8 mouse cellular contexts compared by ENCODE assay signal in the genomic region with DNA sequence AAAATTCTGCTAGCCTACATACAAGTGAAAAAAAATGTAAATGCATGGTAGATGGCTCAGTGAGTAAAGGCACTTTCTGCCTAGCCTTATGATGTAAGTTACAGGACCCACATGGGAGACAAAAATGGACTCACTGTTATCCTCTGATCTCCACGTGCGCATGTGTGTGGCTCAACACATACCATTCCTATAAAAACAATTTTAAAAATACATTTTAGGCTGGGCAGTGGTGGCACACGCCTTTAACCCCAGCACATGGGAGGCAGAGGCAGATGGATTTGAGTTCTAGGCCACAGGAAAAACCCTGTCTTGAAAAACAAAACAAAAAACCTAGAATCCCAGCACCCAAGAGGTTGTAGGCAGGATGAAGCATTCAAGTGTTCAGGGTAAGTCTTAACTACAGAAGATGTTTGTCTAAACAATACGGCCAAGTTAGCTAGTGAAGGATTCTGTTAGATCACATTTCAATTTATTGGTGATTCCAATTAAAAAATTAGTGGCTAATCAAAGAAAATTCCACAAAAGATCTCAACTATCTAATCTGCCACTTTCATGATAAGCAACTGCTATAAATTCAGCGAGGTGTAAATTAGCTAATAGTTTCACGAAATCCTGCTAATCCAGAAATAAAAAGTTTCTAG. TPM values are rescaled to one million over a fixed set of nuclear protein-coding genes. Genes with fewer than 3 reads are reported as not detected.
A peak's percentile ranks its signal among the peaks of the same experiment; 100 is the strongest.
DNase-seq lines count a peak whose midpoint lies in the region; ATAC-seq and TF ChIP-seq lines count a peak whose summit lies in the region.

No protein-coding gene starts in this region.

- intact Hi-C loops in heart, postnatal 14 days (cut with DNase I): loop anchor here (5.0 to 10.0 kb wide), 3 partner anchors 86 to 344 kb away; partner anchors contain the start of gene Als2cl

- DNase-seq in heart, postnatal 14 days: no peak
- DNase-seq in brain, embryonic 14.5 days (ENCODE audit: low read depth): peak; percentile 25
- DNase-seq in layer of hippocampus, postnatal 14 days (ENCODE audit: low spot score in 2 of 2): no peak
- no peak for DNase-seq in adrenal gland, adult 2 months
- no peak for DNase-seq in ovary, adult 18-20 months (ENCODE audit: low spot score)

- TF ChIP-seq CTCF in brain, embryonic 14.5 days (IDR thresholded peaks at IDR 0.05; ENCODE audit: borderline replicate concordance, extremely low read depth, insufficient read depth, insufficient read length): no peak

- H3K4me3 ChIP-seq in heart, embryonic 12.5 days: peak overlapping the region; percentile 80
- H3K4me3 ChIP-seq in hindbrain, embryonic 12.5 days: peak overlapping the region; percentile 97
- H3K4me3 ChIP-seq in midbrain, embryonic 16.5 days (ENCODE audit: low read depth, low read length): peak overlapping the region; percentile 81

- peak overlapping the region; percentile 99 for H3K27ac ChIP-seq in heart, embryonic 12.5 days (ENCODE audit: poor library complexity, severe bottlenecking)
- peak overlapping the region; percentile 100 for H3K27ac ChIP-seq in hindbrain, embryonic 12.5 days
- peak overlapping the region; percentile 99; the same call in 1 of the 2 replicates for H3K27ac ChIP-seq in midbrain, embryonic 16.5 days (ENCODE audit: low read length)

- TF ChIP-seq POLR2A in brain, embryonic 14.5 days (IDR thresholded peaks at IDR 0.05; ENCODE audit: borderline replicate concordance, extremely low read depth, insufficient read depth, insufficient read length, poor library complexity, severe bottlenecking): no peak

- no peak for ATAC-seq in heart, embryonic 12.5 days (ENCODE audit: insufficient number of reproducible peaks, low FRiP score)
- no peak for ATAC-seq in hindbrain, embryonic 12.5 days (ENCODE audit: low FRiP score)
- ATAC-seq in midbrain, embryonic 16.5 days: no peak

- peak overlapping the region; percentile 74 for H3K4me2 ChIP-seq in heart, embryonic 12.5 days
- peak overlapping the region; percentile 52 for H3K4me2 ChIP-seq in hindbrain, embryonic 12.5 days (replicated peaks)
- H3K4me2 ChIP-seq in midbrain, embryonic 16.5 days (ENCODE audit: low read length): peak overlapping the region; percentile 60

- no peaks in the 10 kb centered on the region for H3K9me3 ChIP-seq in heart, embryonic 12.5 days (replicated peaks)
- H3K9me3 ChIP-seq in hindbrain, embryonic 12.5 days (replicated peaks): no peaks in the 10 kb centered on the region
- no peaks in the 10 kb centered on the region for H3K9me3 ChIP-seq in midbrain, embryonic 16.5 days (replicated peaks; ENCODE audit: control insufficient read depth, low read length, poor library complexity, severe bottlenecking)

- H3K27me3 ChIP-seq in heart, embryonic 12.5 days (replicated peaks): no peaks in the 10 kb centered on the region
- no peaks in the 10 kb centered on the region for H3K27me3 ChIP-seq in hindbrain, embryonic 12.5 days
- no peaks in the 10 kb centered on the region for H3K27me3 ChIP-seq in midbrain, embryonic 16.5 days (ENCODE audit: control insufficient read depth, insufficient read depth, low read depth, low read length)

- H3K9ac ChIP-seq in heart, embryonic 12.5 days: no peak overlapping the region
- peak overlapping the region; percentile 91; the same call in 1 of the 2 replicates for H3K9ac ChIP-seq in hindbrain, embryonic 12.5 days
- H3K9ac ChIP-seq in midbrain, embryonic 16.5 days (ENCODE audit: low read depth, low read length): peak overlapping the region; percentile 45; the same call in 1 of the 2 replicates

- H3K4me1 ChIP-seq in heart, embryonic 12.5 days (replicated peaks): peaks cover 22% of the 10 kb centered on the region
- H3K4me1 ChIP-seq in hindbrain, embryonic 12.5 days: peaks cover 26% of the 10 kb centered on the region
- H3K4me1 ChIP-seq in midbrain, embryonic 16.5 days (ENCODE audit: control insufficient read depth, insufficient read depth, low read length): peaks cover 33% of the 10 kb centered on the region

- no peaks in the 10 kb centered on the region; the same call in 1 of the 2 replicates for H3K36me3 ChIP-seq in heart, embryonic 12.5 days
- no peaks in the 10 kb centered on the region for H3K36me3 ChIP-seq in hindbrain, embryonic 12.5 days
- no peaks in the 10 kb centered on the region for H3K36me3 ChIP-seq in midbrain, embryonic 16.5 days (ENCODE audit: control insufficient read depth, insufficient read depth, low read length)

- 27% methylated on average over 6 of the region's 6 CpGs for WGBS in heart, embryonic 12.5 days
- 31% methylated on average over 6 of the region's 6 CpGs for WGBS in hindbrain, embryonic 12.5 days
- WGBS in midbrain, embryonic 16.5 days: 25% methylated on average over 6 of the region's 6 CpGs

RNA-seq across cellular contexts. Expression of gene Setd2, which starts 1.1 kb away (rescaled TPM):
- polyA plus RNA-seq in heart, embryonic 12.5 days (2016; fragmentation: Nextera tagmentation; extraction: Ambion mirVana): 26.4 and 28.5 TPM in 2 replicates
- total RNA-seq in heart, postnatal 14 days (2021): 10 to 100 TPM; 51.3 to 54.2 TPM
- polyA plus RNA-seq in brain, embryonic 14.5 days (2012; rRNA removed): 83.3 and 90.6 TPM in 2 replicates
- 48.7 and 49.7 TPM in 2 replicates for polyA plus RNA-seq in hindbrain, embryonic 12.5 days (2016; fragmentation: Nextera tagmentation; extraction: Ambion mirVana)
- polyA plus RNA-seq in midbrain, embryonic 16.5 days (2015; fragmentation: Nextera tagmentation; extraction: Ambion mirVana): 32.6 and 39.6 TPM in 2 replicates
- total RNA-seq in layer of hippocampus, postnatal 14 days (2021): 10 to 100 TPM; 68.1 to 68.3 TPM
- total RNA-seq in adrenal gland, adult 2 months (2021): 10 to 100 TPM; 49.1 to 75.8 TPM
- polyA plus RNA-seq in adrenal gland, adult 2 months (2012; rRNA removed): 23.3 and 25.9 TPM in 2 replicates

RNA-seq across cellular contexts. Expression of gene Kif9, which starts 54.5 kb away (rescaled TPM):
- polyA plus RNA-seq in heart, embryonic 12.5 days (2016; fragmentation: Nextera tagmentation; extraction: Ambion mirVana): 0.74 and 0.86 TPM in 2 replicates
- under 1 TPM; 0.24 to 0.31 TPM for total RNA-seq in heart, postnatal 14 days (2021)
- polyA plus RNA-seq in brain, embryonic 14.5 days (2012; rRNA removed): 1.9 and 3.6 TPM in 2 replicates
- polyA plus RNA-seq in hindbrain, embryonic 12.5 days (2016; fragmentation: Nextera tagmentation; extraction: Ambion mirVana): 3.7 and 5.3 TPM in 2 replicates
- polyA plus RNA-seq in midbrain, embryonic 16.5 days (2015; fragmentation: Nextera tagmentation; extraction: Ambion mirVana): 4.7 and 5.4 TPM in 2 replicates
- total RNA-seq in layer of hippocampus, postnatal 14 days (2021): 1 to 10 TPM; 3.8 to 5.1 TPM
- 1 to 10 TPM in 1 of 2 experiments, under 1 TPM in 1; 0.86 to 1.3 TPM for total RNA-seq in adrenal gland, adult 2 months (2021)
- polyA plus RNA-seq in adrenal gland, adult 2 months (2012; rRNA removed): 0.27 and 0.47 TPM in 2 replicates

RNA-seq across cellular contexts. Expression of gene Klhl18, which starts 54.8 kb away (rescaled TPM):
- 9.8 and 10.2 TPM in 2 replicates for polyA plus RNA-seq in heart, embryonic 12.5 days (2016; fragmentation: Nextera tagmentation; extraction: Ambion mirVana)
- 10 to 100 TPM; 13.3 to 13.4 TPM for total RNA-seq in heart, postnatal 14 days (2021)
- polyA plus RNA-seq in brain, embryonic 14.5 days (2012; rRNA removed): 35.8 and 39.3 TPM in 2 replicates
- 13.5 and 13.8 TPM in 2 replicates for polyA plus RNA-seq in hindbrain, embryonic 12.5 days (2016; fragmentation: Nextera tagmentation; extraction: Ambion mirVana)
- polyA plus RNA-seq in midbrain, embryonic 16.5 days (2015; fragmentation: Nextera tagmentation; extraction: Ambion mirVana): 29.1 and 32.2 TPM in 2 replicates
- 10 to 100 TPM; 23.3 to 24.8 TPM for total RNA-seq in layer of hippocampus, postnatal 14 days (2021)
- total RNA-seq in adrenal gland, adult 2 months (2021): 10 to 100 TPM in 1 of 2 experiments, 1 to 10 TPM in 1; 9.7 to 13.4 TPM
- 8.7 and 9.4 TPM in 2 replicates for polyA plus RNA-seq in adrenal gland, adult 2 months (2012; rRNA removed)
